Mouse (Mus musculus) megakaryocyte, embryonic 14.5 days (primary cell): ENCODE measurements around the gene Emc8.

ENCODE experiments used
- FLI1 ChIP-seq: IDR thresholded peaks from 2 replicates; pipeline ENCODE4 v1.6.1; 2012; ENCODE audit warnings: low read length, inconsistent platforms, mixed read lengths
- GATA1 ChIP-seq: IDR thresholded peaks from 3 replicates; pipeline ENCODE4 v1.6.1; 2012; ENCODE audit warnings: mixed read lengths, low read length, inconsistent platforms, borderline replicate concordance

- no peak for TF ChIP-seq GATA1
- TF ChIP-seq FLI1, result no peak
Measured at GRCm38 (mm10) chr8:120693861-120694493, 25.6 kb upstream of the Emc8 start.
